Mouse (Mus musculus): ENCODE measurements around the gene Tmem177. TPM values are rescaled to one million over a fixed set of nuclear protein-coding genes. Genes with fewer than 3 reads are reported as not detected.

The Tmem177 gene
- 4.2 and 4.8 TPM in 2 replicates for polyA plus RNA-seq (2015; fragmentation: Nextera tagmentation; extraction: Ambion mirVana)

GRCm38 (mm10) chr1:119912953-119913814, at the start of gene Tmem177:
Gene Tmem177, minus strand, starts transcription at chr1:119913208.

Other genes with a start within 250 kb of the Tmem177 start
- 3.9 and 6.5 TPM in 2 replicates for gene Ptpn4, start 75.6 kb downstream of the Tmem177 start, polyA plus RNA-seq (2015; fragmentation: Nextera tagmentation; extraction: Ambion mirVana)
- gene Cfap221, start 84.0 kb upstream of the Tmem177 start, polyA plus RNA-seq (2015; fragmentation: Nextera tagmentation; extraction: Ambion mirVana) = 0.26 and 0.30 TPM in 2 replicates
- gene Sctr, start 93.7 kb upstream of the Tmem177 start, polyA plus RNA-seq (2015; fragmentation: Nextera tagmentation; extraction: Ambion mirVana) = 9.7 and 13.9 TPM in 2 replicates
- gene Tmem37, start 160.9 kb upstream of the Tmem177 start, polyA plus RNA-seq (2015; fragmentation: Nextera tagmentation; extraction: Ambion mirVana) = 25.1 and 28.8 TPM in 2 replicates
- 1,191 and 1,212 TPM in 2 replicates for gene Dbi, start 207.9 kb upstream of the Tmem177 start, polyA plus RNA-seq (2015; fragmentation: Nextera tagmentation; extraction: Ambion mirVana)
- 13.0 and 18.0 TPM in 2 replicates for gene 3110009E18Rik, start 208.0 kb upstream of the Tmem177 start, polyA plus RNA-seq (2015; fragmentation: Nextera tagmentation; extraction: Ambion mirVana)